Mouse (Mus musculus) testis, adult 2 months (tissue): ENCODE measurements around the gene Ankrd22.

ENCODE experiments used
- CTCF ChIP-seq: fragments of 200-500 bp; IDR thresholded peaks from 2 replicates; pipeline ENCODE4 v1.5.1; 2012; ENCODE audit warnings: low read depth, mild to moderate bottlenecking, inconsistent platforms, low read length, moderate library complexity; ENCODE audit not compliant: control insufficient read depth, insufficient read depth, insufficient replicate concordance
- POLR2A ChIP-seq: fragments of 200-500 bp; IDR thresholded peaks from 2 replicates; pipeline ENCODE4 v1.6.1; 2012; ENCODE audit warnings: low read depth, mild to moderate bottlenecking, inconsistent platforms, low read length, moderate library complexity; ENCODE audit not compliant: control insufficient read depth

- TF ChIP-seq CTCF = no peak
- no peak for TF ChIP-seq POLR2A
These were observed 69.6 kb downstream of the Ankrd22 start for GRCm38 (mm10) chr19:34096228-34096627.
